Mouse (Mus musculus) cerebellum, postnatal 4 days (tissue): ENCODE measurements at regions not wholly inside any gene's neighbourhood (a gene's known extent, or its start where the extent isn't known, plus 50 kb on each side); places are given as distances from the start of the nearest gene placed in this dataset.

Experiments used
- DNase-seq, 2 experiments: peaks; one replicate each; pipeline ENCODE4 v3.0.0; 2022; ENCODE audit warnings: low spot score in 2 of 2, mixed read lengths in 1 of 2

DNA sequence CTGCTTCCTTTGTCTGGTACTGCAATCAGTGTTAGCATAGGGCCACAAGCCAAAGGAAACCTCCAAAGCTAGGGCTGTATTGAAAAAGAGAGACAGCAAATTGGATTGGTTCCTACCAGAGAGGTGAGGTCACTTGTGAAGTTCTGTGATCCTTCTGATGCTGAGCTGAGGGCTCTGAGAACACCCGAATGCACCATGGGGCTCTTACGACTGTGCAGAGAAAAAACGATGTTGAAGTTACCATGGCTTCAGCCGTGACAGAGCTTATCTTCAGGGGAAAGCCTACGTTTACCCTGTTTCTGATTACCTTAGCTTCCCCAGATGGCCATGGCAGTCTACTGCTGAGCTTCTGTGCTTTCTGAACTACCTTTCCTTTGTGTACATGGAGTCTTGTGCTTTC lies 53.9 kb upstream of the Fmo9 start:
- DNase-seq = no peak

DNA sequence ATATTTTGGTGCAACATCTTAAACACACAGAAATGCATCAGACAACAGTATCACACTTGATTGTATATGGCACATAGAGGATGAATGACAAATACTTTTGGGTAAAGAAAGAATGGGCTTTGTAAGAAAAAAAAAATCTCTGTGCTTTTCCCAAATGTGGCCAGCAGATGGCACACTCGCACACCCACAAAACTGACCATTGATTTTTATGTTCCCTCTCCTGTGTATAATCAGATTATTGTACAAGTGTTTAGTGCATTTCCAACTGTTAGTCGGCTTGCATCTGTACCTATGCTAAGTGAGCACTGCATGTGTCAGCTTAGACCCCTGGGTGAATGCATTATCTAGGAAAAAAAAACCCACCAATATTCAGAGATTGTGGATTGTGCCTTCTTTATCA lies 56.4 kb upstream of the Fmo9 start:
- DNase-seq = peak in 1 of 2 experiments; percentile 31

DNA sequence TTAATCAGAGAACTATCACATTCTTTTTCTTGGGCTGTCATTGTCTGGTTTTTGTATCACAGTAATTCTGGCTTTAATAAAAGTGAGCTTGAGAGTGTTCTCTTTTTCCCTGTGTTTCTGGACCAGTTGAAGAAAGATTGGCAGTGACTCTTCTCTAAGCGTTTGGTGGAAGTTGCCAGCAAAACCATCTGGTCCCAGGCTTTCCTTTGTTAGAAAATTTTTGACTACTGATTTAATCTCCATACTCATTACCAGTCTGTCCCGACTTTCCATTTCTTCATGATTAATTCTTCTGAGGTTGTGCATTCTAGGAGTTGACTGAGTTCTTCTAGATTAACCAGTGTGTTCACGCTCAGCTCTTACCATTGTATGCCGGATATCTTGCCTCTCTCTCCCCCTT lies 68.6 kb upstream of the Fmo9 start:
- DNase-seq = no peak

DNA sequence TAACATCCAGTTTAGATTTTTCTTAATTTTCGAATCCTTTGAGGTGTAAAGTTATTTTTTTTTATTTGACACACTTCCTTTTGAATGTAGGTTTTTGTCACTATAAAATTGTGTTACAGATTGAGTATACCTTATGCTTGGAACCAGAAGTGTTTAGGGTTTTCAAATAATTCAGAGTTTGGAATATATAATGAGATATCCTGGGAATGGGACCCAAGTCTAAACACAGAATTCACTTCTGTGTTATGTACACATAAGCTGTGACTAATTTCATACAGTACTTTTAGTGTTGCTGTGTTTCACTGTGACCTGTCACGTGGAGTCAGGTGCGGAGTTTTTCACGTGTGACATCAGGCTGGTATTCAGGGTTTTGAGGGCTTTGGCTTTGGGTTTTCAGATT lies 69.1 kb upstream of the Fmo9 start:
- no peak for DNase-seq

DNA sequence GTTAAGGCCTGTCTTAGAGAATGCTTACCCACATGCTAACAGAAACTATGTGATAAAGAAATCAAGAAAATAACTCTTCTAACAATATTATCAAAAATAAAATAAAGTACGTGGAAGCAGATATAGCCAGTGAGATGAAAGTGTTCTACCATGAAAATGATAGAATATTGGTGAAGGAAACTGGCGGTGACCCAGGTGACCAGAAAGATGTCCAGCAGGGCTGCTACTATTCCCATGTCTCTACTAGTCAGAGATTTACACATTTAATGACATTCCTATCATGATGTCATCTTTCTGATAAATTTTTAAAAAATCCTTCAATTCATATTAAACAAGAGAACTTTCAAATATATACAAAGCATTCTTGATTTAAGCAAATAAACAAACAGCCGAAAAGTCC lies 69.8 kb upstream of the Fmo9 start:
- DNase-seq = no peak

DNA sequence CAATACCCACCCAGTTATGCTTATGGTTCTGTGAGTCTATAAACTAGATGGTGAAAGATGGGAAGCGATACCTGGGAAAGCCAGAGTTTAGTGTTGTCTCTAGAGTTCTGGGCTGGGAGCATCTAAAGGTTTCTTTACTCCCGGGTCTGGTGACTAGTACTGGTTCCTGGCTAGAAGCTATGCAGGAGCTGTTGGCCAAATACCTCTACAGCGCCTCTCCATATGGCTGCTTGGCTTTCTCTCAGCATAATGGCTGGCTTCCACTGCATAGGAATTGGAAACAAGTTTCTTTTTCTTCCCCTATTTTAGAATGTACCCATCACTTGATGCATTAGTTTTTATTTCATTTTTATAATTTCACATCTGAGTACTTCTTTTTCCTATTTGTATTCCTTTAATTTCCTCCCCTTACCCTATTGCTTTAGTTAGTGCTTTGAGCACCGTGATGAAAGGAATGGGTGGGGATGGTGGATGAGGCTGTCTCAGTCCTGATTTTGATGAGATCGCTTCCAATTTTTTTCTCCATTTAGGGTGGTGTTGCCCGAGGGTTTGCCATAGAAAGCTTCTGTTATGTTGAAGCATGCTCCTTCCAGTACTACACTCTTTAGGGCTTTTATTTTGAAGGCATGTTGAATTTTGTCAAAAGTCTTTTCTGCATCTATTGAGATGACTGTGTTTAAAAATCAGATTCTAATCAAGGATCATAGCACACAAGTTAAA lies 71.5 kb upstream of the Fmo9 start:
- no peak for DNase-seq

DNA sequence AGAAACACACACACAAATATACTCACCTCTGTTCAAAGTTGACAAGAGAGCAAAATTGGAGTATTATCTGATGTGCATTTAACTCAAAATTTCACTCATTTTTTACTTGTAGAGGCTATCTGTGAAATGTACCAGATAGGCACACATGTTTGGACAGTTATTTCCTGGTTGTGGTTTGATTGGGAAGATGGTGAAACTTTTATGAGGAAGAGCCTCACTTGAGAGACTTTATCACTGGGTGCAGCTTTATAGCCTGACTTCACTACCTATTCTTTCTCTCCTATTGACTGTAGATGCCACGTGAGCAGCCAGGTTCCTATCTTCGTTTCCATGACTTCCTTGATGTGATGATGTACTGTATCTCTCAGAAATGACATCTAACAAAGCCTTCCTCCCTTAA lies 77.3 kb upstream of the Fmo9 start:
- no peak for DNase-seq

DNA sequence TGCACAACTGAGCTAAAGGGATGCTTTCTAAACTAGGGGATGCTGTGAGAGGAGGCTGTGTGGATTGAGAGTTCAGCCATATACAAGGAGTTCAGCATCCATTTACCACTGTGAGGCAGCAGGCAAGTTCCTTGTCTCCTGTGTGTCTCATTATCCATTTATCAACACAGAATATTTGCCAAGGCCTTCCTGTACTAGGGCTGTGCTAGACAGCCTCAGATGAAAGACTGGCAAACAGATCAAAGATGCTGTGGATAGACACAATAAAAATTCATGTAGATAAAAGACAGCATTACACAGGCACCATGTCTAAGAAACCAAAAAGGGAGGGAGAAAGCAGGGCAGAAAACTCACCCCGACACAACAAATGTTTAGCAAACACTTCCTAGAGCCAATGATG lies 91.5 kb upstream of the Fmo9 start:
- no peak for DNase-seq

DNA sequence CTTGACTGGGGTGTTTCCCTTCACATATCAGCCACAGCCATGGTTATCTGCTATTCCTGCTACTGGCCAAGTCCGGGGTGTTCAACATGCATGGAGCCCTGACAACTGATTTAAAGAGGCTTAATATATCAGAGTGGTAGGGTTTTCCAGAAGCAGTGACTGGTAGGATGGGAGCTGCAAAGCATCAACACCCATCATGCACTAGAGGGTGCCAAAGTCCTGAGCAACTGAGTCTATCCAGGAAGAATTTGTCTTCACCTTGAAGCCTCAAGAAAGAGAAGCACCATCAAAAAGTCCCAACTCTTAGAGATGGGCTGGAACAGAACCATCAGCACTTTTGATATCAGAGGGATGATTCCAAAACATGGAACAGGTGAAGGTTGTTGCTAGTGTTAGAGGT lies 100.5 kb upstream of the Fmo9 start:
- peak in 1 of 2 experiments; percentile 32 for DNase-seq

DNA sequence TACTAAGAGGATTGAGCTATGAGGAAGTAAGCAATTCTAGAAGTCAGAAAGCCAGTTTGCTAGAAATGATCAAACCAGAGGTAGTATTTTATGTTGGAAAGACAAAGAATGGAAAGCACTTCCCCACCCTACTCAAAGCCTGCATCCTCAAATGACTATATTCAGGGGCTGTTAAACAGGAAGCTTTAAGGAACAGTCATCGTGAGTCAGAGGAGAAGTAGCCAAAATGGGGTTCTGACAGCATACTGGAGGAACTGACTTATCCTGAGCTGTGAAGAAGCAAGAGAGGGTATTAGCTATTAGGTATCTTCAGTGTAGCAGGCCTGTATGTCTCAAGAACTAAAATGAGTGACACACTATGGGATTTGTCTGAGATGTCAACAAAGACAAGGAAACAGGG lies 106.3 kb upstream of the Fmo9 start:
- DNase-seq = no peak

DNA sequence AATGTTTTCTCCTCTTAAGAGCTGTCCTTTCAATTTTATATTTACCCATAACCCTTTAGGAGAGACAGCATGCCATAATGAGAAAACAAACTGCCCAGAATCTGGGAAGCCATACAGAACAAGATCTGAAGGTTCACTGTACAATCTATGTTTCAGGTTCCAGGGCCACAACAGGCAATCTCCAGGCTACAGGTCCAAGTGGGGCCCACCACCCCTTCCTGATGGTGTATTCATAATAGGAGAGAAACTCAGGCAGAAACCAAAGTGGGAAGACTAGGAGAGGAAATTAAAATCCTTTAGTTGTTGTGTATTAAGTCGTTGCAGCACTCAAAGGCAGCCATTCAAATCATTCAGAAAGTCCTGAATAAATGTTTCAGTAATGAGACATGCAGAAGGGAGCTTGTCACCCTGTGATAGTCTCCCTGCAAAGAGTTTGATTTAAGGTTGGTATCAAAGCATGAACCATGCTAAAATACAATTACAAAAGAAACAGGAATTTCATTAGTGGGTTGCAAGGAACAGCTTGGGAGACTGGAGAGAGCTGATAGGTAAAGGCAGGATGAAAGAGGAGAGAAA lies 107.3 kb upstream of the Fmo9 start:
- no peak for DNase-seq

DNA sequence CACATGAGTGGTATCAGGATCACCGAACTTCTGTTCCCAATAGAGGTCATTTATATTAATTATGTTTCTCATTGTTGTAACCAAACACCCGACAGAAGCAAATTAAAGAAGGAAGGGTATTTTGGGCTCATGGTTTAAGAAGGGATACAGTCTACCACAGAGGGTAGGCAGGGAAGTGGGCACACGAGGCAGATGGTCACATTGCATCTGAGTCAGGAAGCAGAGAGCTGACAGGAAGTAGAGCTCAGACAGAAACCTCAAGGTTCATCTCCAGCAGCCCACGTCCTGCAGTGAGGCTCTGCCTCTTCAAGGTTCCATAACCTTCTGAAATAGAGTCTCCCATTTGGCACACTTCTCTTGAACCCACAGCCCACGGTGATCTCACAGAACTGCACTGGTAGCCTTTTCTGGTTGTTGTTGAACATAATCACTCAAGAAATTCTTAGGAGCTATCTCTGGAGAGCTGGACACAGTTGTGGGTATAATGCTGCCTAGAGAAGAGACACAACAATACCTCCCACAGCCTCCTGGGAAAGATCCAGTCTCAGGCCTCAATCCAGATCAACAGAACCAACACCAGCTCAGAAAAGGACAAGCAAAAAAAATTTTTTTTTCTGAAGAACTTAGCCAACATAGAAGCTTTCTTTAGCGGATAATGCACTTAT lies 111.5 kb upstream of the Fmo9 start:
- DNase-seq = no peak

DNA sequence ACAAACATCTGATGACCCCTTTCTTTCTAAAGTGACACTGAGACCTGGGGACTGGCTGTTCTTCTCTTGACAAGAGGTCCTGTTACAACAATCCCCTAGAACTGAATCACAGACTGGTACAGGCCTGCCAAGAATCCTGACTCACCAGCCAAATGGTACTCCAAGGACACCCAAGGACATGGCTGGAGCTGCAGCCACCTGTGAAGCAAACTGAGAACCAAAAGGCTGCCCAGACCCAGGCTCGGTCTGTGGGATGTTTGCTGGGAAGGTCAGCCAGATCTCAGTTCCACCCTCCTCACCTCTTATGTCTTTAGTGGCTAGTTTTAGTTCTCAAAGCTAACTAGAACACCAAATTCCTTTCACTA lies 112.1 kb upstream of the Fmo9 start:
- no peak for DNase-seq

DNA sequence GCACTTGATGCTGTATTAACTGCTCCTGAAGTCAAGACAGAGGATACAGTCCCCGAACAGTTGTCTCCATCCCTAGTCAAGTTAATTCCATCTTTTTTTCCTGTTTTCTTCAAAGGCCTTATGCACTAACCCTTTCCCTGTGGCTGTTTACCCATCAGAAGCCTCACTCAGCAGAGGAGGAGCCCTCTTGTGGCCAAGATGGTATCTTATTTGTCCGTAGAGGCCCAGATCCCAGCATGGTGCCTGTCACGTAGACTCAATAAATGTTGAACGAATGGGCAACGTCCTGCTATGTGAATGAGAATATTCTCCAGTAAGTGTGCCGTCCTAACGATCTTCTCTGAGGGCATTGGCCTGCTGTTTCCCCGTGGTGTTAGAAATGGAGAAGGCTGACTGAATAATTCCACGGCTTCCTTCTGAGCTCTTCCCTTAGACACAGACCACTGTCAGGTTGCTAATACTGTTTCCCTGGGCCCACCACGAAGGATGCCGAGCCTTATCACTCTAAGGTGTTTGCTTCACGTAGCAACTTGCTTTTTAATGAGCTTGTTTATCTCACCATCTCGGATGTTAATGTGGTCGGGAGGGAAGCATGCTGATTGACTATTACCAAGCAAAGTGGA lies 113.1 kb upstream of the Fmo9 start:
- DNase-seq = peak in 1 of 2 experiments; percentile 39

DNA sequence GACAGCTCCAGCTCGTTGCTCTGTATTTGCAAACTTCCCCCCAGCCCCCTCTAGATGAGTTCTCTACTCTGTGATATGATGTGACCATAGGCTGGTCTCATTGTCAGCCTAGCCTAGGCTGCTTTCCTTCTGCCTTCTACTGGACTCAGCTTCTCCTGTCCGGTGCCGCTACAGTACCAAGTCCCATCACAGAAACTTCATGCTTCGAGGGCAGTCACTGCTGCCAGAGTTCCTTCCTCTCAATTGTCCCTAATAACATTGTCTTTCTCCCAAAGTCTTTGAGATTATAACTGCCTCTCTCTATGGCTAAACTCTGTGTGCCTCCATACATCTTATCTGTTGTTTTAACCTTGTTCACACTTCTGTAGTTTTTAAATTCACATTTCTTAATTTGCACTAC lies 114.0 kb upstream of the Fmo9 start:
- no peak for DNase-seq

DNA sequence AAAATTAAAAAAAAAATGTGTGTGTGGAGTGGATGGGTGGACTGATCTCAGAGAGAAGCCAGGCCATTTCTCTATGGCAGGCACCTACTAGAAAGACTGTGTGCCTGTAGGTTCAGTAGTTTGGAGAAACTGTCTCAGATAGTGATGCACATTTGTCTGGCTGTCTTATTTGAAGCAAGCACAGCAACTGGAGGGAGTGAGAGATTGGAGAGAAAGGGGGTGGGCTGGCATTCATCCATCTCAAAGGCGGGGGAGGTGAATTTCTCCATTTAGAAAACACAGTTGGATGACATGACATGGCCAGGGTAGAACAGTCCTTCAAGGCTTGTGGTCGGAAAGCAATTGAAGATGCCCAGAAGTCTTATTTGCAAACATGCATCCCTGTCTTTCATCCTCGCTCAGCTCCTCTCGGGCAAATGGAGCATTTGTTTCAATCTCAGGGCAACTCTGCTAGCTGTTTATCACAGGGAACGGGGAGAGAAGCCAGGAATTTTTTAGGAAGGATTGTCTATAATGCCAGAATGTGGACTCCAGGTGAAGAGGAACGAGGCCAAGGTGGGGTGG lies 114.8 kb upstream of the Fmo9 start:
- peak in 1 of 2 experiments; percentile 32 for DNase-seq

DNA sequence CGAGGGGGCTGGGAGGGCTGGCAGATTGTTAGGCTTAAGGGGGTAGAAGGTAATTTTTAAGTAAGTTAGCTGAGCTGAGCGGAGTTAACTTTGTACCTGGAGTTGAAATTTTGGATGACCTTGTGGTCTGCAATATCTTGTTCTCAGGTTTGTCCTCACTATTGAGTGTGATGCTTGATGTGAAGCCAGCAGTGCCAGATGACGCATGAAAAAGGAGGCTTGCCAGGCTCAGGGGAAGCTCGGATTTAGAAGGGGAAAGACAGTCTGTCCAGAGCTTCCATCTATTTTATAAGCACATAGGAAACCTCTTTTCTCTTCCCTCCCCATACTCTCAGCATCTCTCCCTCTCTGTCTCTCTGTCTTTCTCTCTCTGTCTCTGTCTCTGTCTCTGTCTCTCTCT lies 115.3 kb upstream of the Fmo9 start:
- DNase-seq = no peak

DNA sequence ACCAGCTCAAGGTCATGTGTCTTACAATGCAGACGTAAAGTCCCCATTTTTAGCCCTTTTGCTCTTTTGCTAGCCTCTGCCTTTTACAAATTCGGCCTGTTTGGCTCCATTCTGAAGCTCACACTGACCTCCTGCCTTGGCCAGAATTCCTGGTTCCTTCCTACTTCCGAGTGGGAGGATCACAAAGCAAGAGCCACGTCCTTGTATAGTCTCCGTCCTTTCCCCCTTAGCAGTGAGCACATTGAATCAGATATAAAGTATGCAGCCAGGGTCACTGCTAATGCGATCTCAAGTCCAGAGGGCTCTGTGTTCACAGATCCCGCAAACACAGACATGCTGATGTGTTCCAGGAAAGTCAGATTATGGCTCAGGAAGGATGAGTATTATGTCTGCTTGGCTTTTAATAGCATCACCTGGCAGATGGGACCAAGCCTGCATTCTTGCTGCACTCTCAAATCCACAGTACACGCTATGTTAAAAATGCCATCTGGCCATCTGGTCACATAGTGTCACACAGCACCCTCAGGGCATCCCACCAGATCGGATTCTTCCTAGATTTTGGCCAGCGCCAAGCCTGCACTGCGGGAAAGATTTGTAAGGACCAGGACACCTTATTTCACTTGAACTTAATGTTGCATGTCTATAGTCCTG lies 119.4 kb upstream of the Fmo9 start:
- peak in 1 of 2 experiments; percentile 30 for DNase-seq

DNA sequence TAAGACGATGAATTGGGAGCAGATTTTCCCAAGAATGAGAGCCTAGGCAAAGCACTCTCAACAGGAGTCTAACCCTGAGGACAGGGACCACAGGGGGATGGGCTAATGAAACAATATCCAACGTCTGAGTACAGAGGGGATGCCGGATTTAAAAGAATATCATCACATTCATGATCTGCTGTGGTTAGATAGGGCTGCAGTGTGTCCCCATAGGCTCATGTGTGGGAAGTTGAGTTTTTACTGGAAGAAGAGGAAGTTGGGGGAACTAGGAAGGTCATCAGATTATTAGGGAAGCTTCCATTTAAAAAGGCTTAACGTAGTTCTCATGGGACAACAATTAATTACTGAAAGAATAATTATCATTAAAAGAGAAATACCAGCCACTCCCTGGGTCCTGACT lies 120.3 kb upstream of the Fmo9 start:
- no peak for DNase-seq

DNA sequence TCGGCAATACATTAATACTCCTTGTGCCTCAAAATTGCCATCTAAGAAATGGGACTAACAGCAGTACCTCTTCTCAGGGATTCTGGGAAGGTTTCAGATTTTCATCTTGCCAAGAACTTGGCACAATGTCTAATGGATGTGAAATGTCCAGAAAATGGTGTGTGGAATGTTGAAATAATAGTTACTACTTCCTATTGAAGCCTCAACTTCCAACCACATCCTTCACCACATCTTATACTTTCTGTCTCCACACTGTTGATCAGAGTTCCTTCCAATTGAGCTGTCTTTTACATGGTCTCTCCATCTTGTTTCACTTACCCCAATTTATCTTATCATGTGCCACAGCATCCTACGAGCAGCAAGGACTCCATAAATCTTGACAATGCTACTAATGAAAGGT lies 122.3 kb upstream of the Fmo9 start:
- DNase-seq = no peak

DNA sequence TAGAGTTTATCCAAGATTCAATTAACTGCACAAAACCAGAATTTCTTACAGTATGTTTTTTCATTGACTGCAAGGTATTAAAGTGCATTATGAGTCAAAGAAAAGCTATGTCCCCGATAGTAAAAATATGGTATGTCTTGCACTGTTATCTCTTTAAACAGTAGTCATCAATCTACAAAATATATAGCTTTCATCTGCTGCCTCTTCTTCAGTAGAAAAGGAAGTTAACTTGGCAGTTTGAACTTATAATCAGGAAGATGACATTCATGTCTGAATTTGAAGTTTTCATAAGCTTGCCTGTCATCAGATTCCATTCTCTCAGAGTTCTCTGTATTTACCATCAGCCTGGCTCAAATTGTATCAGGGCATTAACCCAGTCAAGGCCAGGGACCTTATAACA lies 122.7 kb upstream of the Fmo9 start:
- DNase-seq = no peak
